Mouse (Mus musculus) spleen, postnatal 14 days (tissue): ENCODE measurements around the gene Gm49380.

ENCODE experiments used
- DNase-seq, 2 experiments: peaks; one replicate each; pipeline ENCODE4 v3.0.0; 2021 to 2022; ENCODE audit warnings: low spot score in 2 of 2

The Gm49380 gene

GRCm38 (mm10) chr9:44113105-44113789, at the start of gene Gm49380, which contains the start of gene Rnf26:
Gm49380 (minus strand) TSS chr9:44113500.
Rnf26 (minus strand) TSS chr9:44113517.
- peak; percentile 89 to 93 for DNase-seq

GRCm38 (mm10) chr9:44159886-44160285, 46.6 kb upstream of the Gm49380 start:
- no peak for DNase-seq

GRCm38 (mm10) chr9:44147290-44147689, 34.0 kb upstream of the Gm49380 start:
- no peak for DNase-seq

GRCm38 (mm10) chr9:44144718-44145060, 31.4 kb upstream of the Gm49380 start:
- DNase-seq, result no peak

GRCm38 (mm10) chr9:44144023-44144717, 30.9 kb upstream of the Gm49380 start:
- DNase-seq, result no peak

GRCm38 (mm10) chr9:44143421-44143820, 30.1 kb upstream of the Gm49380 start:
- no peak for DNase-seq

- no peak for DNase-seq
These were observed 28.7 kb upstream of the Gm49380 start for GRCm38 (mm10) chr9:44141951-44142350.

GRCm38 (mm10) chr9:44137846-44138245, 24.5 kb upstream of the Gm49380 start:
- no peak for DNase-seq

GRCm38 (mm10) chr9:44135731-44136411, 22.6 kb upstream of the Gm49380 start:
- DNase-seq, result no peak

- DNase-seq, result no peak
These were observed 21.8 kb upstream of the Gm49380 start for GRCm38 (mm10) chr9:44134851-44135730.

GRCm38 (mm10) chr9:44134101-44134850, 21.0 kb upstream of the Gm49380 start, which contains the start of gene Mcam:
Mcam (plus strand) TSS chr9:44134469.
- DNase-seq, result no peak

GRCm38 (mm10) chr9:44133287-44133686, 20.0 kb upstream of the Gm49380 start:
- no peak for DNase-seq

- no peak for DNase-seq
These were observed 18.9 kb upstream of the Gm49380 start for GRCm38 (mm10) chr9:44132200-44132599.

GRCm38 (mm10) chr9:44131276-44131590, 17.9 kb upstream of the Gm49380 start:
- no peak for DNase-seq

GRCm38 (mm10) chr9:44130581-44131275, 17.4 kb upstream of the Gm49380 start:
- DNase-seq, result no peak

GRCm38 (mm10) chr9:44130034-44130433, 16.7 kb upstream of the Gm49380 start:
- peak; percentile 29 to 43 for DNase-seq

GRCm38 (mm10) chr9:44129633-44130032, 16.3 kb upstream of the Gm49380 start:
- DNase-seq, result no peak

- DNase-seq, result no peak
These were observed 14.1 kb upstream of the Gm49380 start for GRCm38 (mm10) chr9:44127351-44127801.

GRCm38 (mm10) chr9:44126746-44127145, 13.4 kb upstream of the Gm49380 start:
- no peak for DNase-seq
